Mouse (Mus musculus) stomach, embryonic 16.5 days (tissue): ENCODE data around the gene Usp15. TPM values are rescaled to one million over a fixed set of nuclear protein-coding genes. Genes with fewer than 3 reads are reported as not detected.

Experiments
- ATAC-seq: fragments of 200-750 bp; cut with Nextera tagmentation; 2 replicates; pipeline ENCODE4 v1.8.0; 2017; ENCODE audit warnings: moderate number of reproducible peaks, moderate TSS enrichment; ENCODE audit not compliant: insufficient read depth, low FRiP score
- H3K27ac ChIP-seq: fragments of 300-500 bp; sonication (generic); 2 replicates; pipeline ENCODE4 v1.5.1; 2014; ENCODE audit warnings: low read length
- H3K27me3 ChIP-seq: fragments of 300-500 bp; sonication (generic); 2 replicates; pipeline ENCODE4 v1.6.1; 2014; ENCODE audit warnings: low read length, control low read depth, mixed read lengths; ENCODE audit not compliant: control insufficient read depth, insufficient read depth
- H3K36me3 ChIP-seq: fragments of 300-500 bp; sonication (generic); 2 replicates; pipeline ENCODE4 v1.6.1; 2014; ENCODE audit warnings: low read length; ENCODE audit not compliant: control insufficient read depth, insufficient read depth
- H3K4me1 ChIP-seq: fragments of 300-500 bp; sonication (generic); 2 replicates; pipeline ENCODE4 v1.6.1; 2014; ENCODE audit warnings: low read length, control low read depth, mixed read lengths; ENCODE audit not compliant: control insufficient read depth, insufficient read depth
- H3K4me2 ChIP-seq: fragments of 300-500 bp; sonication (generic); 2 replicates; pipeline ENCODE4 v1.6.1; 2014; ENCODE audit warnings: low read depth, low read length, mixed read lengths
- H3K4me3 ChIP-seq: fragments of 300-500 bp; sonication (generic); replicated peaks from 2 replicates; pipeline ENCODE4 v1.5.1; 2014; ENCODE audit warnings: mild to moderate bottlenecking, low read length
- H3K9ac ChIP-seq: fragments of 300-500 bp; sonication (generic); 2 replicates; pipeline ENCODE4 v1.6.1; 2014; ENCODE audit warnings: low read length
- H3K9me3 ChIP-seq: fragments of 300-500 bp; sonication (generic); replicated peaks from 2 replicates; pipeline ENCODE4 v1.6.1; 2016; ENCODE audit warnings: low read length, control low read depth; ENCODE audit not compliant: control insufficient read depth
- WGBS: fragments of 180-500 bp; shearing (Covaris S2); extraction: QIAGEN DNeasy Blood & Tissue Kit; methylation state at CpG from one replicate; pipeline ENCODE4 v1.1.7; 2014; 5-methylcytosine and 5-hydroxymethylcytosine counted together
- polyA plus RNA-seq: library from polyadenylated mRNA; unstranded; fragments of >200 nt; fragmentation: Nextera tagmentation; extraction: Ambion mirVana; gene quantifications from 2 replicates; pipeline ENCODE4 v1.2.1, GENCODE M21; 2015

Usp15 gene
- polyA plus RNA-seq, 1 experiment from 2014 or later, result 77.3 TPM

- Histone ChIP-seq H3K27ac (no peak overlapping the region), H3K9me3 (no peaks in the 10 kb centered on the region), H3K4me2 (no peak overlapping the region), H3K27me3 (no peaks in the 10 kb centered on the region), H3K4me1 (no peaks in the 10 kb centered on the region), H3K4me3 (no peak overlapping the region), H3K36me3 (0 out of 2 replicates have a peak, but pooled peaks cover 7% of the 10 kb centered on the region), H3K9ac (no peak overlapping the region)
- no peak for ATAC-seq
- 69% methylated on average over 2 of the region's 2 CpGs for WGBS
These were observed 40.4 kb downstream of the Usp15 start for GRCm38 (mm10) chr10:123156392-123156791.

DNA sequence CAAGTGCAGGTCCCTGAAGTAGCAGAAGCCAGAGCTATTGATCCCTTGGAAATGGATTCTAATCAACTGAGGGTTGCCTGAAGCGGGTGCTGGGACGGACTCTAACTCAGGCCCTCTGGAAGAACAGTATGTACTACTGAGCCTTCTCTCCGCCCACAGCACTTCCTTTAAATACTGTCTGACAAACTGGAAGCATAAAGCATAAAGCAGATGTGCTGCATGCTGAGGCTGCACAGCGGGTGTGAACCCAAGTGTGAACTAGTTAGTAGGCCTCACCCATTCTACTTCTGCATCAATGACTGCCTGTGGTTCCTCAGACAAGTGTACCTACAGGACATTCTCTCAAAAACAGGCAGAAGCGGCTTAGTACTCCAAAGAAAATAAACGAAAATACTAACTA lies 41.0 kb downstream of the Usp15 start:
- Histone ChIP-seq H3K9ac (no peak overlapping the region), H3K27ac (no peak overlapping the region), H3K36me3 (0 out of 2 replicates have a peak, but pooled peaks cover 7% of the 10 kb centered on the region), H3K4me2 (no peak overlapping the region), H3K4me1 (no peaks in the 10 kb centered on the region), H3K27me3 (no peaks in the 10 kb centered on the region), H3K4me3 (no peak overlapping the region), H3K9me3 (no peaks in the 10 kb centered on the region)
- ATAC-seq, result no peak
- 91% methylated on average over 6 of the region's 6 CpGs for WGBS

DNA sequence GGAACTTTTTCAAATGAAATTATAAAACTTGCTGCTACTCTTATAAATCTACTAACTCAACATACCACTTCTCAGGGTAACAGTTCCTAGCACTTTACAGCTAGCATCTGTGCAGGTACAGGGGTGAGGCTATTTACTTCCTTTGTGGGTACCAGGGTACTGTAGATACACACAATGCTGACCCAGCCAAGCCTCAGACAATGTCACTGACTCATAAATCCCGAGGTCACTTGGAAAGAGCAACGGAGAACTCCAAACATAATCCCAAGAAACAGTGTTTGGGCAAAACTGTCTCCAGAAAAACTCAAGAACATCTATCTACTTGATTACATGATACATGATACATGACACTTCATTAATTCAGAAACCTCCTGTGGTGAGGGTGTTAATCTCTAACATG lies 43.5 kb downstream of the Usp15 start:
- Histone ChIP-seq H3K27me3 (no peaks in the 10 kb centered on the region), H3K4me3 (no peak overlapping the region), H3K27ac (no peak overlapping the region), H3K9me3 (no peaks in the 10 kb centered on the region), H3K36me3 (0 out of 2 replicates have a peak, but pooled peaks cover 3% of the 10 kb centered on the region), H3K9ac (no peak overlapping the region), H3K4me1 (peaks cover 3% of the 10 kb centered on the region; the same call in 1 of the 2 replicates), H3K4me2 (no peak overlapping the region)
- ATAC-seq, result no peak
- 35% methylated on average over 2 of the region's 2 CpGs for WGBS

GRCm38 (mm10) chr10:123148025-123148814 lies 48.6 kb downstream of the Usp15 start:
- Histone ChIP-seq H3K4me2 (no peak overlapping the region), H3K36me3 (0 out of 2 replicates have a peak, but pooled peaks cover 3% of the 10 kb centered on the region), H3K27me3 (no peaks in the 10 kb centered on the region), H3K9ac (no peak overlapping the region), H3K27ac (no peak overlapping the region), H3K9me3 (no peaks in the 10 kb centered on the region), H3K4me1 (peaks cover 10% of the 10 kb centered on the region; the same call in 1 of the 2 replicates), H3K4me3 (no peak overlapping the region)
- no peak for ATAC-seq
- WGBS, result 42% methylated on average over 4 of the region's 4 CpGs

GRCm38 (mm10) chr10:123147180-123147579 lies 49.6 kb downstream of the Usp15 start:
- Histone ChIP-seq H3K36me3 (0 out of 2 replicates have a peak, but pooled peaks cover 3% of the 10 kb centered on the region), H3K27ac (peak overlapping the region; percentile 23; the same call in 1 of the 2 replicates), H3K27me3 (no peaks in the 10 kb centered on the region), H3K9ac (no peak overlapping the region), H3K4me3 (no peak overlapping the region), H3K9me3 (no peaks in the 10 kb centered on the region), H3K4me2 (no peak overlapping the region), H3K4me1 (peaks cover 10% of the 10 kb centered on the region; the same call in 1 of the 2 replicates)
- WGBS, result 41% methylated on average over 6 of the region's 6 CpGs
- ATAC-seq, result peak; percentile 47; the same call in 1 of the 2 replicates

- no peak overlapping the region for H3K9ac ChIP-seq
- WGBS, result 69% methylated on average over 2 of the region's 2 CpGs
These were observed 50.4 kb downstream of the Usp15 start for GRCm38 (mm10) chr10:123146349-123146748.

DNA sequence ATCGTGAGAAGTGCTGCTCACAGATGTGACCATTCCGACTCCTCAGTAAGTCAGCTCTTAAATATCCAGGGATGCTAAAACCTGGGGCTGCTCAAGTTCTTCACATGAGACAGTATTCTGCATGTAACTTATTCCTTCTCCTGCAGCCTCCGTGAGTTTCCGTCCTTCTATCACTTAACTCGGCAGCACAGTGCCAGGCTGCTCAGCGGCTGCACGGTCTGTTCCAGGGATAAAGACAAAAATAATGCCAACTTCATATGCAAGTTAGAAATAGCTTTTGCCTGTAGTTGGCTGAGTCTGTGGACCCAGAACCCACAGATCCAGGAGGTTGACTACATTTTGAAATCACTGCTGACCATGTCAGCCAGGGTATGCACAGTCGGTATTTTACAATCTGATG lies 52.5 kb downstream of the Usp15 start:
- no peaks in the 10 kb centered on the region for H3K9me3 ChIP-seq
- WGBS, result 90% methylated on average over 8 of the region's 8 CpGs
- no peak overlapping the region for H3K4me3 ChIP-seq
- no peak for ATAC-seq
- H3K27me3 ChIP-seq, result no peaks in the 10 kb centered on the region
- H3K4me1 ChIP-seq, result peaks cover 10% of the 10 kb centered on the region; the same call in 1 of the 2 replicates
- H3K4me2 ChIP-seq, result no peak overlapping the region
- H3K27ac ChIP-seq, result no peak overlapping the region
- H3K9ac ChIP-seq, result no peak overlapping the region
- H3K36me3 ChIP-seq, result 0 out of 2 replicates have a peak, but pooled peaks cover 3% of the 10 kb centered on the region

More at GRCm38 (mm10) chr10:123146349-123146748, 50.4 kb downstream of the Usp15 start:
- Histone ChIP-seq H3K27ac (no peak overlapping the region), H3K27me3 (no peaks in the 10 kb centered on the region), H3K4me3 (no peak overlapping the region), H3K4me2 (no peak overlapping the region), H3K4me1 (peaks cover 10% of the 10 kb centered on the region; the same call in 1 of the 2 replicates), H3K9me3 (no peaks in the 10 kb centered on the region), H3K36me3 (0 out of 2 replicates have a peak, but pooled peaks cover 3% of the 10 kb centered on the region)
- ATAC-seq, result no peak

DNA sequence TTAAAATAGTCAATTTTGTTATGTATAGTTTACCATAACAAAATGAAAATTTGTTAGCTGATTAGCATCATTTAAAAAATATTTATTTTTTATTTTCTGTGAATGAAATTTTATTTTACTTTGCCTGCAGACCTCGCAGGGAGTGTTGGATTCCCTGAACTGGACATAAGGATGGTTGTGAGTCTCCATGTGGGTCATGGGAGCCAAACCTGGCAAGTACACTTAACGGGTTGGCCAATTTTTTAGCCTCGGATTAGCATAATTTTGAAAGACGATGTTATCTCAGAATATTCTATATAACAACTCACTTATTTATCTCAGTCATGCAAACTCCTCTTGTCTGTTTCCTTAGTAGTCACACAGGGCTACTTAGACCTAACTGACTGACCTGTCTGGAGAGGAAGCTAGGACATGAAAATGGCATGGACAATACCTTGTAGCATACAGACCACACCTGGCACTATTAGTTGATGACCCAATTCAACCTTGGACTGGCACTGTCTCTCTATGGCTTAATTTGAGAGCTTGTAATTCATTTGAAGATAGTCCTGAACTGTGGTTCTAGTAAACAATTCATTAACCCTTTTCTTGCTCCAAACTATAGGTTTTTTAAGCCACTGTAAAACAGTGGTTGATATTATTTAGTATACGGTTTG lies 54.3 kb downstream of the Usp15 start:
- H3K27ac ChIP-seq, result no peak overlapping the region
- 91% methylated on average over 5 of the region's 5 CpGs for WGBS
- H3K9me3 ChIP-seq, result no peaks in the 10 kb centered on the region
- H3K36me3 ChIP-seq, result 0 out of 2 replicates have a peak, but pooled peaks cover 3% of the 10 kb centered on the region
- no peak overlapping the region for H3K4me2 ChIP-seq
- no peak overlapping the region for H3K4me3 ChIP-seq
- no peak overlapping the region for H3K9ac ChIP-seq
- H3K27me3 ChIP-seq, result no peaks in the 10 kb centered on the region
- ATAC-seq, result no peak
- 0 out of 2 replicates have a peak, but pooled peaks cover 3% of the 10 kb centered on the region for H3K4me1 ChIP-seq

DNA sequence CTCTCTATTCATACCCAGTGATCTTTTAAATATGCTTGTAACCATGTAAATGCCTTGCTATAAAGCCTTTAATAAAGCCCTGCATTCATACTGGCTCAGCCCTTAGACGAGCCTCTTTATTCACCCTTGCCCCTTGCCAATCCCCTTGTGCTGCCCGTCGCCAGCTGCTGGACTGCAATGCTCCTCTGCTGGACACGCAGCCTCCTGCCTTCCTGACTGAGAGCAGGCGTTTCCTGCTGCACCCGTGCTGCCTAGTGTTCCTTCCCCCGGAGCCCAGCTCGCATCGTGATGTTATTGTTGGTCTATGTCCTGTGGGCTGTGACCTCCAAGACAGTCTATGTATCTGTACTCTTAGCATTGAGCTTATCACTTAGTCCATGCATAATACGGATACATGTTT lies 61.0 kb downstream of the Usp15 start:
- no peak overlapping the region for H3K27ac ChIP-seq
- no peak overlapping the region for H3K4me3 ChIP-seq
- no peak overlapping the region for H3K4me2 ChIP-seq
- no peaks in the 10 kb centered on the region for H3K27me3 ChIP-seq
- 76% methylated on average over 10 of the region's 10 CpGs for WGBS
- ATAC-seq, result 0 out of 2 replicates have a peak, but pooled peaks have one; percentile 37
- no peaks in the 10 kb centered on the region for H3K4me1 ChIP-seq
- H3K36me3 ChIP-seq, result peaks cover 5% of the 10 kb centered on the region; the same call in 1 of the 2 replicates
- no peaks in the 10 kb centered on the region for H3K9me3 ChIP-seq
- no peak overlapping the region for H3K9ac ChIP-seq
